Comparison of ENCODE assay signal across 21 mouse cellular contexts in genomic region chr6:50968546-50968945, GRCm38 (mm10).
DNase-seq lines count a peak whose midpoint lies in the region; ATAC-seq lines count a peak whose summit lies in the region.
"Had no signal": no experiment of that assay in that cellular context is flagged by ENCODE, and none has a peak within 500 bp of the region (broad histone marks: within the 10 kb centered on the region; RNA-seq: fewer than 3 reads in every experiment).

No protein-coding gene starts in this region.

- H3K36me3 ChIP-seq in midbrain, embryonic 10.5 days: no peaks in the 10 kb centered on the region
- no peaks in the 10 kb centered on the region for H3K36me3 ChIP-seq in midbrain, embryonic 15.5 days (replicated peaks)
- no peaks in the 10 kb centered on the region for H3K36me3 ChIP-seq in embryonic facial prominence, embryonic 10.5 days (replicated peaks)
- H3K36me3 ChIP-seq in embryonic facial prominence, embryonic 14.5 days (ENCODE audit: control insufficient read depth, insufficient read depth, low read length): no peaks in the 10 kb centered on the region
- H3K36me3 ChIP-seq: heart, embryonic 15.5 days; hindbrain, embryonic 15.5 days had no signal

- H3K4me1 ChIP-seq in midbrain, embryonic 10.5 days: peaks cover 7% of the 10 kb centered on the region; the same call in 1 of the 2 replicates
- no peaks in the 10 kb centered on the region for H3K4me1 ChIP-seq in midbrain, embryonic 15.5 days
- peaks cover 26% of the 10 kb centered on the region for H3K4me1 ChIP-seq in embryonic facial prominence, embryonic 10.5 days
- H3K4me1 ChIP-seq in embryonic facial prominence, embryonic 14.5 days (ENCODE audit: control insufficient read depth, insufficient read depth, low read length): peaks cover 11% of the 10 kb centered on the region
- H3K4me1 ChIP-seq: heart, embryonic 15.5 days; hindbrain, embryonic 15.5 days had no signal

- no peak overlapping the region for H3K9ac ChIP-seq in midbrain, embryonic 15.5 days
- no peak overlapping the region for H3K9ac ChIP-seq in embryonic facial prominence, embryonic 14.5 days (ENCODE audit: low read depth, low read length)
- H3K9ac ChIP-seq: heart, embryonic 15.5 days; hindbrain, embryonic 15.5 days had no signal

- H3K4me2 ChIP-seq in midbrain, embryonic 15.5 days: no peak overlapping the region
- H3K4me2 ChIP-seq in embryonic facial prominence, embryonic 14.5 days (ENCODE audit: low read depth, low read length): no peak overlapping the region
- H3K4me2 ChIP-seq: heart, embryonic 11.5 days; heart, embryonic 15.5 days; hindbrain, embryonic 15.5 days had no signal

- no peak overlapping the region for H3K4me3 ChIP-seq in midbrain, embryonic 10.5 days
- no peak overlapping the region for H3K4me3 ChIP-seq in midbrain, embryonic 15.5 days
- no peak overlapping the region for H3K4me3 ChIP-seq in embryonic facial prominence, embryonic 10.5 days
- H3K4me3 ChIP-seq in embryonic facial prominence, embryonic 14.5 days (ENCODE audit: low read depth, low read length): no peak overlapping the region
- H3K4me3 ChIP-seq: heart, adult 2 months; heart, embryonic 15.5 days; hindbrain, embryonic 15.5 days had no signal

- ATAC-seq in midbrain, embryonic 15.5 days (replicated peaks): no peak
- no peak for ATAC-seq in embryonic facial prominence, embryonic 14.5 days (ENCODE audit: low read depth)
- ATAC-seq: forebrain, embryonic 14.5 days; inflammation-experienced regulatory T-cells, adult 6 months; intestine, postnatal 0 days; Patski had no signal

- no peaks in the 10 kb centered on the region for H3K27me3 ChIP-seq in midbrain, embryonic 10.5 days (ENCODE audit: low read depth, poor library complexity, severe bottlenecking)
- H3K27me3 ChIP-seq in midbrain, embryonic 15.5 days (replicated peaks): no peaks in the 10 kb centered on the region
- H3K27me3 ChIP-seq in embryonic facial prominence, embryonic 10.5 days (replicated peaks; ENCODE audit: low read depth, poor library complexity, severe bottlenecking): no peaks in the 10 kb centered on the region
- H3K27me3 ChIP-seq in embryonic facial prominence, embryonic 14.5 days (replicated peaks; ENCODE audit: control insufficient read depth, insufficient read depth, low read length): no peaks in the 10 kb centered on the region
- H3K27me3 ChIP-seq: heart, embryonic 15.5 days; hindbrain, embryonic 15.5 days; Patski had no signal

- peak overlapping the region; percentile 64; the same call in 1 of the 2 replicates for H3K27ac ChIP-seq in midbrain, embryonic 10.5 days (replicated peaks)
- no peak overlapping the region for H3K27ac ChIP-seq in midbrain, embryonic 15.5 days
- peak overlapping the region; percentile 78 for H3K27ac ChIP-seq in embryonic facial prominence, embryonic 10.5 days (replicated peaks)
- H3K27ac ChIP-seq in embryonic facial prominence, embryonic 14.5 days (replicated peaks; ENCODE audit: low read depth, low read length): peak overlapping the region; percentile 80
- H3K27ac ChIP-seq: heart, adult 2 months; heart, embryonic 15.5 days; hindbrain, embryonic 15.5 days had no signal

- H3K9me3 ChIP-seq in midbrain, embryonic 10.5 days (replicated peaks): no peaks in the 10 kb centered on the region
- H3K9me3 ChIP-seq in midbrain, embryonic 15.5 days: no peaks in the 10 kb centered on the region
- H3K9me3 ChIP-seq in embryonic facial prominence, embryonic 10.5 days: no peaks in the 10 kb centered on the region
- no peaks in the 10 kb centered on the region for H3K9me3 ChIP-seq in embryonic facial prominence, embryonic 14.5 days (ENCODE audit: control insufficient read depth, low read length)
- H3K9me3 ChIP-seq: heart, embryonic 15.5 days; hindbrain, embryonic 15.5 days had no signal

- WGBS in midbrain, embryonic 10.5 days: 80% methylated on average over 5 of the region's 5 CpGs
- 86% methylated on average over 5 of the region's 5 CpGs for WGBS in midbrain, embryonic 15.5 days
- WGBS in embryonic facial prominence, embryonic 10.5 days: 88% methylated on average over 5 of the region's 5 CpGs
- WGBS in embryonic facial prominence, embryonic 14.5 days: 80% methylated on average over 5 of the region's 5 CpGs

- no peak for DNase-seq in midbrain, embryonic 10.5 days (ENCODE audit: low spot score)
- no peak for DNase-seq in embryonic facial prominence, embryonic 10.5 days (ENCODE audit: low spot score)
- no peak for DNase-seq in embryonic facial prominence, embryonic 14.5 days (ENCODE audit: low spot score)
- no peak for DNase-seq in cerebellum, postnatal 25 days
- DNase-seq in kidney, postnatal 10 days: no peak
- no peak for DNase-seq in embryo, embryonic 11 days
- DNase-seq: adrenal gland, postnatal 10 days; cerebellum, adult 18-20 months; cerebellum, adult 9-11 months; gastrocnemius, postnatal 14 days; heart, adult 2 months; heart, postnatal 14 days; kidney, adult 8-10 months had no signal
